Comparison of ENCODE assay signal across 8 mouse cellular contexts in the genomic region with DNA sequence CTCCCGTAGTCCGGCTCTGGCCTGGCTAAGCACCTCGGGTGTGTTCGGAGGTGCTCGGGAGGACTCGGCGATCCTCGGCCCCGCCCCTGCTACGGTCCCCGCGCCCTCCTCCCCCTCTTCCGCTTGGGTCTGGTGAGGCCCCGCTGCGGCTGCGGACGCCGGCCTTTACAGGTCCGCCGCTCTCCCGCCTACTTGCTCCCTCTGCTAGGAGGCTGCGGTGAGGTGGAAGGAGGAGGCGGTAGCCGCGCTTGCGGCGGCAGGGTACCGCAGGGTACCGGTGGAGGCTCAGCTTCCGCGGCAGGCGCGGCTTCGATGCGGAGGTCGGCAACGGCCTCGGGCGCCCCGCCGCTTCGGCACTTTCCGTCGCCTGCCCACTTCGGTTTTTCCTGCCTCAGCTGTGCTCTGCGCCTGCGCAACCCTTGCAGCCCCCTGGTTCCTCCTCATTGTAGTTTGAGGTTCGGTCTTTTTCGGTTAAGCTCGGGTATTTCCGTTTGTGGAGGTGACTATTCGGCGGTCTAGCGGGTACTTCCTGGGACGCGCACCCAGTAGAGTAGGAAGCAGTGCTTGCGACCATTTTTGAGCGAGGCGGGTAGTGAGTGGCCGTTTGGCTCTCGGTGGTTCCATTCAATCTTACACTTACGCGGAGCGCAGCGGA. TPM values are rescaled to one million over a fixed set of nuclear protein-coding genes. Genes with fewer than 3 reads are reported as not detected.
DNase-seq lines count a peak whose midpoint lies in the region; ATAC-seq and TF ChIP-seq lines count a peak whose summit lies in the region.

A gene (minus strand): TSS at position 375 of the 655 bp plus-strand sequence.

- peak within 1 kb of the TSS; percentile 99 for H3K27ac ChIP-seq in heart, embryonic 12.5 days (ENCODE audit: poor library complexity, severe bottlenecking)
- H3K27ac ChIP-seq in kidney, postnatal 0 days: peak within 1 kb of the TSS; percentile 100
- peak within 1 kb of the TSS; percentile 98 for H3K27ac ChIP-seq in liver, embryonic 11.5 days (ENCODE audit: low read depth, low read length)
- peak within 1 kb of the TSS; percentile 100 for H3K27ac ChIP-seq in stomach, embryonic 14.5 days (ENCODE audit: low read length)

- peak; percentile 94 for ATAC-seq in heart, embryonic 12.5 days (ENCODE audit: insufficient number of reproducible peaks, low FRiP score)
- ATAC-seq in kidney, postnatal 0 days (replicated peaks; ENCODE audit: low FRiP score, low read depth): peak; percentile 93
- ATAC-seq in liver, embryonic 11.5 days (replicated peaks; ENCODE audit: low FRiP score): peak; percentile 86
- peak; percentile 92 for ATAC-seq in stomach, embryonic 14.5 days (ENCODE audit: insufficient number of reproducible peaks, insufficient read depth, low FRiP score, low read depth)

- H3K9me3 ChIP-seq in erythroblast, embryonic 14.5 days (ENCODE audit: control insufficient read depth, low read length): peaks cover 4% of the 10 kb centered on the region
- peaks cover 5% of the 10 kb centered on the region; the same call in 1 of the 2 replicates for H3K9me3 ChIP-seq in heart, embryonic 12.5 days (replicated peaks)
- H3K9me3 ChIP-seq in kidney, postnatal 0 days (replicated peaks; ENCODE audit: low read length): no peaks in the 10 kb centered on the region
- peaks cover under 1% of the 10 kb centered on the region; the same call in 1 of the 2 replicates for H3K9me3 ChIP-seq in liver, embryonic 11.5 days (ENCODE audit: control insufficient read depth, low read length)
- no peaks in the 10 kb centered on the region for H3K9me3 ChIP-seq in stomach, embryonic 14.5 days (ENCODE audit: control insufficient read depth, low read depth, low read length)

- peak within 1 kb of the TSS; percentile 97 for H3K9ac ChIP-seq in heart, embryonic 12.5 days
- peak within 1 kb of the TSS; percentile 98 for H3K9ac ChIP-seq in kidney, postnatal 0 days (ENCODE audit: low read depth, low read length)
- peak within 1 kb of the TSS; percentile 99 for H3K9ac ChIP-seq in liver, embryonic 11.5 days (ENCODE audit: low read depth, low read length)
- H3K9ac ChIP-seq in stomach, embryonic 14.5 days (replicated peaks; ENCODE audit: low read depth, low read length): peak within 1 kb of the TSS; percentile 93

- H3K4me3 ChIP-seq in erythroblast, embryonic 14.5 days (replicated peaks): peak within 1 kb of the TSS; percentile 85
- H3K4me3 ChIP-seq in heart, embryonic 12.5 days: peak within 1 kb of the TSS; percentile 85
- H3K4me3 ChIP-seq in kidney, postnatal 0 days (replicated peaks; ENCODE audit: low read depth, low read length): peak within 1 kb of the TSS; percentile 81
- peak within 1 kb of the TSS; percentile 85 for H3K4me3 ChIP-seq in liver, embryonic 11.5 days (ENCODE audit: low read depth, low read length)
- peak within 1 kb of the TSS; percentile 51 for H3K4me3 ChIP-seq in stomach, embryonic 14.5 days (ENCODE audit: low read depth, low read length)

- peak; percentile 83 for TF ChIP-seq POLR2A in brain, embryonic 14.5 days (IDR thresholded peaks at IDR 0.05; ENCODE audit: borderline replicate concordance, extremely low read depth, insufficient read depth, insufficient read length, poor library complexity, severe bottlenecking)

- H3K4me2 ChIP-seq in heart, embryonic 12.5 days: peak within 1 kb of the TSS; percentile 91
- H3K4me2 ChIP-seq in kidney, postnatal 0 days (ENCODE audit: low read length): peak within 1 kb of the TSS; percentile 80
- peak within 1 kb of the TSS; percentile 94 for H3K4me2 ChIP-seq in liver, embryonic 11.5 days
- peak within 1 kb of the TSS; percentile 84 for H3K4me2 ChIP-seq in stomach, embryonic 14.5 days (replicated peaks; ENCODE audit: low read depth, low read length)

- H3K4me1 ChIP-seq in erythroblast, embryonic 14.5 days (ENCODE audit: control insufficient read depth): peaks cover 56% of the 10 kb centered on the region
- H3K4me1 ChIP-seq in heart, embryonic 12.5 days (replicated peaks): peaks cover 38% of the 10 kb centered on the region
- H3K4me1 ChIP-seq in kidney, postnatal 0 days (replicated peaks; ENCODE audit: insufficient read depth, low read length): peaks cover 24% of the 10 kb centered on the region
- H3K4me1 ChIP-seq in liver, embryonic 11.5 days (replicated peaks; ENCODE audit: control insufficient read depth, insufficient read depth, low read length): peaks cover 26% of the 10 kb centered on the region
- peaks cover 33% of the 10 kb centered on the region for H3K4me1 ChIP-seq in stomach, embryonic 14.5 days (ENCODE audit: control insufficient read depth, insufficient read depth, low read length)

- WGBS in heart, embryonic 12.5 days: under 1% methylated on average over 61 of the region's 65 CpGs
- WGBS in kidney, postnatal 0 days: under 1% methylated on average over 56 of the region's 65 CpGs
- under 1% methylated on average over 65 of the region's 65 CpGs for WGBS in liver, embryonic 11.5 days
- WGBS in stomach, embryonic 14.5 days: under 1% methylated on average over 65 of the region's 65 CpGs

- peaks cover 28% of the 10 kb centered on the region for H3K27me3 ChIP-seq in erythroblast, embryonic 14.5 days (ENCODE audit: control insufficient read depth)
- peaks cover 19% of the 10 kb centered on the region for H3K27me3 ChIP-seq in heart, embryonic 12.5 days (replicated peaks)
- H3K27me3 ChIP-seq in kidney, postnatal 0 days (ENCODE audit: insufficient read depth, low read length): peaks cover 6% of the 10 kb centered on the region
- peaks cover 14% of the 10 kb centered on the region for H3K27me3 ChIP-seq in liver, embryonic 11.5 days (replicated peaks; ENCODE audit: control insufficient read depth, insufficient read depth, low read length)
- peaks cover 4% of the 10 kb centered on the region; the same call in 1 of the 2 replicates for H3K27me3 ChIP-seq in stomach, embryonic 14.5 days (ENCODE audit: control insufficient read depth, insufficient read depth, low read length)

- DNase-seq in B cell, adult 2 months: peak; percentile 97
- DNase-seq in brain, embryonic 14.5 days (ENCODE audit: low read depth): peak; percentile 99
- peak; percentile 99 for DNase-seq in kidney, postnatal 0 days (ENCODE audit: low spot score)
- peak; percentile 98 for DNase-seq in liver, embryonic 11.5 days (ENCODE audit: low spot score)
- DNase-seq in naive thymus-derived CD4-positive, alpha-beta T cell, adult 2 months (ENCODE audit: low read depth): peak; percentile 100

- peaks cover 35% of the 10 kb centered on the region for H3K36me3 ChIP-seq in erythroblast, embryonic 14.5 days (ENCODE audit: control insufficient read depth)
- peaks cover 21% of the 10 kb centered on the region for H3K36me3 ChIP-seq in heart, embryonic 12.5 days
- peaks cover 11% of the 10 kb centered on the region; the same call in 1 of the 2 replicates for H3K36me3 ChIP-seq in kidney, postnatal 0 days (ENCODE audit: insufficient read depth, low read length)
- peaks cover 12% of the 10 kb centered on the region for H3K36me3 ChIP-seq in liver, embryonic 11.5 days (ENCODE audit: control insufficient read depth, insufficient read depth, low read length)
- peaks cover 20% of the 10 kb centered on the region for H3K36me3 ChIP-seq in stomach, embryonic 14.5 days (ENCODE audit: control insufficient read depth, insufficient read depth, low read length)

- TF ChIP-seq CTCF in brain, embryonic 14.5 days (IDR thresholded peaks at IDR 0.05; ENCODE audit: borderline replicate concordance, extremely low read depth, insufficient read depth, insufficient read length): no peak
- TF ChIP-seq CTCF in kidney, postnatal 0 days (IDR thresholded peaks at IDR 0.05; ENCODE audit: low read depth): no peak

RNA-seq across cellular contexts. Expression of the gene that starts here (rescaled TPM):
- polyA plus RNA-seq in brain, embryonic 14.5 days (2012; rRNA removed): 373 and 391 TPM in 2 replicates
- polyA plus RNA-seq in erythroblast, embryonic 14.5 days (2012): 22.8 and 28.8 TPM in 2 replicates
- 160 and 170 TPM in 2 replicates for polyA plus RNA-seq in heart, embryonic 12.5 days (2016; fragmentation: Nextera tagmentation; extraction: Ambion mirVana)
- polyA plus RNA-seq in kidney, postnatal 0 days (2015; fragmentation: Nextera tagmentation; extraction: Ambion mirVana): 123 and 134 TPM in 2 replicates
- 178 and 183 TPM in 2 replicates for polyA plus RNA-seq in liver, embryonic 11.5 days (2014; fragmentation: Nextera tagmentation; extraction: Ambion mirVana)
- polyA plus RNA-seq in stomach, embryonic 14.5 days (2014; fragmentation: Nextera tagmentation; extraction: Ambion mirVana): 56.6 and 59.6 TPM in 2 replicates

Comparison
In these comparisons a context has a peak if more than half of its experiments do, and no peak if none do; other contexts are left out.
1. Peak in every context shown above with its lines: DNase-seq, ATAC-seq, H3K4me3 ChIP-seq and H3K27ac ChIP-seq.